Mouse (Mus musculus) MEL (cell line): ENCODE data around the gene Specc1l.

Experiments used
- CHD2 ChIP-seq: IDR thresholded peaks from 2 replicates; pipeline ENCODE4 v1.6.1; 2011; ENCODE audit warnings: low read length, improper control_type of control experiment
- CTCF ChIP-seq, 3 experiments: IDR thresholded peaks in 2 of 3; conservative IDR thresholded peaks in 1 of 3; 2 replicates each; pipeline ENCODE4 v1.5.1; 2011 to 2012; ENCODE audit warnings: low read length in 3 of 3, low read depth in 2 of 3, mild to moderate bottlenecking in 2 of 3, improper control_type of control experiment in 1 of 3, inconsistent platforms in 1 of 3, mixed read lengths in 1 of 3, moderate library complexity in 1 of 3; ENCODE audit not compliant: control insufficient read depth in 1 of 3, insufficient read depth in 1 of 3, poor library complexity in 1 of 3, severe bottlenecking in 1 of 3
- MAX ChIP-seq: IDR thresholded peaks from 2 replicates; pipeline ENCODE4 v1.6.1; 2011; ENCODE audit warnings: low read length, improper control_type of control experiment
- POLR2AphosphoS2 ChIP-seq: IDR thresholded peaks from 2 replicates; pipeline ENCODE4 v1.6.1; 2011; ENCODE audit warnings: low read length, improper control_type of control experiment

- TF ChIP-seq CTCF (IDR thresholded peaks at IDR 0.05 in 2 of 3, conservative IDR thresholded peaks at IDR 0.05 in 1 of 3; ENCODE audit: control insufficient read depth in 1 of 3, insufficient read depth in 1 of 3, low read depth in 2 of 3, low read length in 3 of 3, poor library complexity in 1 of 3, severe bottlenecking in 1 of 3) (no peak), POLR2AphosphoS2 (no peak), MAX (no peak), CHD2 (no peak)
Measured at GRCm38 (mm10) chr10:75283821-75284220, 71.9 kb downstream of the Specc1l start.
